Mouse (Mus musculus) stomach, postnatal 0 days (tissue): ENCODE results near the gene Eif2b5. TPM values are rescaled to one million over a fixed set of nuclear protein-coding genes. Genes with fewer than 3 reads are reported as not detected.
"Not testable (repeated sequence)": the region's sequence is repeated elsewhere in the genome, so short reads cannot be mapped to it uniquely, and the experiment has no call there.

Experiments
- ATAC-seq: fragments of 200-750 bp; cut with Nextera tagmentation; 2 replicates; pipeline ENCODE4 v1.8.0; 2017; ENCODE audit not compliant: low FRiP score, low TSS enrichment
- DNase-seq: peaks from one replicate; pipeline ENCODE4 v3.0.0-alpha.2; 2016; ENCODE audit warnings: low spot score
- H3K27ac ChIP-seq: fragments of 300-500 bp; sonication (generic); replicated peaks from 2 replicates; pipeline ENCODE4 v1.5.1; 2014; ENCODE audit warnings: mild to moderate bottlenecking, control low read depth
- H3K27me3 ChIP-seq: fragments of 300-500 bp; sonication (generic); 2 replicates; pipeline ENCODE4 v1.6.1; 2014; ENCODE audit warnings: low read length; ENCODE audit not compliant: control insufficient read depth, insufficient read depth
- H3K36me3 ChIP-seq: fragments of 300-500 bp; sonication (generic); 2 replicates; pipeline ENCODE4 v1.6.1; 2014; ENCODE audit warnings: low read length, mixed read lengths; ENCODE audit not compliant: control insufficient read depth, insufficient read depth
- H3K4me1 ChIP-seq: fragments of 300-500 bp; sonication (generic); replicated peaks from 2 replicates; pipeline ENCODE4 v1.6.1; 2014; ENCODE audit warnings: antibody characterized with exemption; ENCODE audit not compliant: control insufficient read depth, insufficient read depth
- H3K4me2 ChIP-seq: fragments of 300-500 bp; sonication (generic); replicated peaks from 2 replicates; pipeline ENCODE4 v1.6.1; 2014; ENCODE audit warnings: low read depth, mild to moderate bottlenecking, control low read depth, moderate library complexity
- H3K4me3 ChIP-seq: fragments of 300-500 bp; sonication (generic); 2 replicates; pipeline ENCODE4 v1.5.1; 2014; ENCODE audit warnings: low read depth, low read length, control low read depth
- H3K9ac ChIP-seq: fragments of 300-500 bp; sonication (generic); 2 replicates; pipeline ENCODE4 v1.6.1; 2014; ENCODE audit warnings: mild to moderate bottlenecking, low read length, control low read depth, mixed read lengths
- H3K9me3 ChIP-seq: fragments of 300-500 bp; sonication (generic); 2 replicates; pipeline ENCODE4 v1.6.1; 2016; ENCODE audit warnings: low read length; ENCODE audit not compliant: control insufficient read depth
- CTCF ChIP-seq: IDR thresholded peaks from 2 replicates; pipeline ENCODE4 v1.5.1; 2016; ENCODE audit warnings: antibody characterized with exemption, low read depth, mild to moderate bottlenecking, moderate library complexity
- EP300 ChIP-seq: optimal IDR thresholded peaks from 2 replicates; pipeline ENCODE3; 2016; ENCODE audit warnings: antibody characterized with exemption
- WGBS: fragments of 180-500 bp; shearing (Covaris S2); extraction: QIAGEN DNeasy Blood & Tissue Kit; methylation state at CpG from one replicate; pipeline ENCODE4 v1.1.7; 2014; 5-methylcytosine and 5-hydroxymethylcytosine counted together
- polyA plus RNA-seq: library from polyadenylated mRNA; unstranded; fragments of >200 nt; fragmentation: Nextera tagmentation; extraction: Ambion mirVana; gene quantifications from 2 replicates; pipeline ENCODE4 v1.2.1, GENCODE M21; 2015

Eif2b5 gene
- polyA plus RNA-seq, 1 experiment from 2014 or later: 58.2 TPM

DNA sequence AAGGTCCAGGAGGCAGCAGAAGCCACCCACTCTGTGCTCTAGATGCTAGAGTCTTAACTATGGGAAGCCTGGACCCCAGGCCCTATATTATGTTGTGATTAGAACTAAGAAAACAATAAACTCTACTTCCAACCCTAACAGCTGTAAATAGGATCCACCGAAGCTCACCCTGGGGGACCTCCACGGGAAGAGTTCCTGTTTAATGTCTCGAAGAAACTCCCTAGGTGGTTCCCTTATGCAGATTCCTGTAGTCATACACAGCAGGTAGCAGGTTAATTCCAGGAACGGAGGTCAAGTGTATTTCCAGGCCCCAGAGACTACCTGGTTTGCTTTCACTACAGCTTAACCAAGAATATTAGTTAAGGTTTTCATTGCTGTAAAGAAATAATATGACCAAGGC, 13.6 kb upstream of the Eif2b5 start:
- Histone ChIP-seq H3K36me3 (no peaks in the 10 kb centered on the region), H3K27me3 (no peaks in the 10 kb centered on the region), H3K9me3 (no peaks in the 10 kb centered on the region), H3K9ac (no peak overlapping the region), H3K27ac (no peak overlapping the region), H3K4me1 (no peaks in the 10 kb centered on the region), H3K4me3 (no peak overlapping the region), H3K4me2 (no peak overlapping the region)
- ATAC-seq: no peak
- no peak for DNase-seq
- WGBS: 56% methylated on average over 4 of the region's 4 CpGs
- TF ChIP-seq CTCF (no peak), EP300 (no peak)

DNA sequence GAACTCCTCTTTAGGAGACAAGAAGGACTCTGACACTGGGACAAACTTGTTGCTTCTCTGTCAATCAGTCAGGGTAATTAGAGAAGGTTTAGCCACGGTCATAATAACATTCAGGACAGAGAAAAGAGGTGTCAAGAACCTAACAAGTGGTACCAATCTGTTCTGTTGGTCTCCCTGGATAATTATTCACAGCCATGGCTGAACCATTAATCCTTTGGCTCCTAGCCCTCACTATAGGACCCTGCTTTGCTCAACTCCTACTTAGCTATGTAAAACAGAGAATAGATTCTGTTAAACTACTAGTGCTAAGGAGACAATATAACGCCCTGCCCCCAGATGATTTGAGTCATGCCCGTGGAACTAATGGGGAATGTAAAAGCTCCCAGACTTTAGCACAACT, 12.6 kb upstream of the Eif2b5 start:
- Histone ChIP-seq H3K4me3 (no peak overlapping the region), H3K4me2 (no peak overlapping the region), H3K9me3 (no peaks in the 10 kb centered on the region), H3K27me3 (no peaks in the 10 kb centered on the region), H3K9ac (no peak overlapping the region), H3K27ac (no peak overlapping the region), H3K4me1 (no peaks in the 10 kb centered on the region), H3K36me3 (no peaks in the 10 kb centered on the region)
- ATAC-seq (no peak), DNase-seq (no peak)
- 68% methylated on average over 3 of the region's 3 CpGs for WGBS
- TF ChIP-seq EP300: no peak
- no peak for TF ChIP-seq CTCF

DNA sequence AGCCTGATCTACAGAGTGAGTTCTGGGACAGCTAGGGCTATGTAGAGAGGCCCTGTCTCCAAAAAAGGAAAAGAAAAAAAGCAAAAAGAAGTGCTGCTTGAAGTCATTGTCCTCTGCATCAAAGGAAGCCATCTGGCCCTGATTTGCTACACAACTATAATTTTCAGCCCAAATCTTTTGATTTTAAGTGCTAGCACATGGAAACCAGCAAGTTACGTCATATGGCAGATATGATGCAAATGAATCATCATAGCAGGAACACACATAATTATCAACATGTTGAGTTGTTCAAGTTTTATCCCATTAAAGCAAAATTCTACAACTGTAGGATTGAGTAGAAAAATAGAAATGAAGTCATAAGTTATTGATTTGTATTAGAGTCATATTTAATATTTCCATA, 10.5 kb upstream of the Eif2b5 start:
- TF ChIP-seq EP300: no peak
- no peak for TF ChIP-seq CTCF
- 87% methylated on average over 1 of the region's 1 CpGs for WGBS
- DNase-seq (no peak), ATAC-seq (no peak)
- Histone ChIP-seq H3K27me3 (no peaks in the 10 kb centered on the region), H3K27ac (no peak overlapping the region), H3K4me3 (no peak overlapping the region), H3K4me2 (no peak overlapping the region), H3K9ac (no peak overlapping the region), H3K36me3 (no peaks in the 10 kb centered on the region), H3K9me3 (no peaks in the 10 kb centered on the region), H3K4me1 (no peaks in the 10 kb centered on the region)

DNA sequence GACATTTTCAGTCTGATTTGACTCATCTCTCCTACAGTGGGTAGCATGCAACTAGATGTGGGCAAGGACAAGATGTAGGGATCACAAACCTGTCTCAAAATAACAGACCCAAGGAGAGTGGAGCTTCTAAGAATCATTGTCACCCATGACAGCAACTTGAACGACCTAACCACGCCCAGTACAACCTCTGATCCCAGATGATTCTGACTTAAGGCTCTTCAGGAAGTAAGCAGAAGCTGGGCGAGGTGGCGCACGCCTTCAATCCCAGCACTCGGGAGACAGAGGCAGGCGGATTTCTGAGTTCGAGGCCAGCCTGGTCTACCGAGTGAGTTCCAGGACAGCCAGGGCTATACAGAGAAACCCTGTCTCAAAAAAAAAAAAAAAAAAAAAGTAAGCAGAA, 9.9 kb upstream of the Eif2b5 start:
- H3K27me3 ChIP-seq, H3K9me3 ChIP-seq, H3K4me2 ChIP-seq, H3K4me3 ChIP-seq, ATAC-seq, DNase-seq, H3K36me3 ChIP-seq, H3K27ac ChIP-seq, H3K4me1 ChIP-seq, H3K9ac ChIP-seq: not testable (repeated sequence)
- WGBS: 82% methylated on average over 9 of the region's 9 CpGs

DNA sequence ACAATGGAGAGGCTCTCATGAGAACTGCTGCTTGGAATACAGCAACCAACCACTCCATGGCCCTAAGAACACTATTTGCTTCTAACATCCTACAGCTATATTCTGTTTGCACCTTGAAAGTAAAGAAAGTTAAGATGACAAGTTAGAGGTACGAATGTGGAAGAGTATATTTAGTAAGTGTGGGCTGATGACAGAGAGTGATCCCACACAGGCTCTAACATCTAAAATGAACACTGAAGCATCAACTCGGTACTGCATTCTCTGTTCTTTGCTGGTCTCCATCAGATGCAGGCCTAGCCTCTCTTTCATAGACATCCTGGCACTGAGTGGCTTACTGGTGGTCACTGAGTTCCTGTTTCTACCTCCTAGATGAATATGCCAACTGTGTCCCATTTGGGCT, 9.4 kb upstream of the Eif2b5 start:
- Histone ChIP-seq H3K9me3 (no peaks in the 10 kb centered on the region), H3K4me2 (no peak overlapping the region), H3K9ac (no peak overlapping the region), H3K27me3 (no peaks in the 10 kb centered on the region), H3K27ac (no peak overlapping the region), H3K36me3 (no peaks in the 10 kb centered on the region), H3K4me3 (no peak overlapping the region), H3K4me1 (no peaks in the 10 kb centered on the region)
- 84% methylated on average over 2 of the region's 2 CpGs for WGBS
- DNase-seq (no peak), ATAC-seq (no peak)
- TF ChIP-seq EP300 (no peak), CTCF (no peak)

DNA sequence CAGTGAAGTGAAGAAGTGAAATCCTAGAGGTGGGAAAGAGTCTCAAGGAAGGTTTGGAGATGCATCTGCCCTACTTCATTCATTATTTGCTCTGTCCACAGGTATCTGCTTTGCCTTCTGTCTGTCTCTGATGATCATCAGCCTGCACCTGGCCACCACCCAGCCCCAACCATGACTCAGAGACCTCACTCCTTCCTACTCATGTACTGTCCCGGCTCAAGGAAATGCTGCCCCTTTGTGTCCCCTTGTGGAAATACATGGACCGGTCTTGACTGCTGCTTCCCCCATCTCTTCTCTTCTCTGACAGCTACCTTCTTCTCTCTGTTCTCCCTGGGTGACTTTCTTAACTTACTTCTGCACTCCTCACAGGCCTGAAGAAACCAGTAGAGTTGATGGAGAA, 8.0 kb upstream of the Eif2b5 start:
- no peaks in the 10 kb centered on the region for H3K36me3 ChIP-seq
- peak; percentile 64 for DNase-seq
- H3K4me3 ChIP-seq: no peak overlapping the region
- no peaks in the 10 kb centered on the region for H3K4me1 ChIP-seq
- WGBS: 32% methylated on average over 2 of the region's 2 CpGs
- no peak overlapping the region for H3K27ac ChIP-seq
- no peaks in the 10 kb centered on the region for H3K9me3 ChIP-seq
- no peak overlapping the region for H3K4me2 ChIP-seq
- ATAC-seq: peak; percentile 82
- H3K27me3 ChIP-seq: no peaks in the 10 kb centered on the region
- TF ChIP-seq EP300: no peak
- TF ChIP-seq CTCF: peak; percentile 71
- no peak overlapping the region for H3K9ac ChIP-seq

DNA sequence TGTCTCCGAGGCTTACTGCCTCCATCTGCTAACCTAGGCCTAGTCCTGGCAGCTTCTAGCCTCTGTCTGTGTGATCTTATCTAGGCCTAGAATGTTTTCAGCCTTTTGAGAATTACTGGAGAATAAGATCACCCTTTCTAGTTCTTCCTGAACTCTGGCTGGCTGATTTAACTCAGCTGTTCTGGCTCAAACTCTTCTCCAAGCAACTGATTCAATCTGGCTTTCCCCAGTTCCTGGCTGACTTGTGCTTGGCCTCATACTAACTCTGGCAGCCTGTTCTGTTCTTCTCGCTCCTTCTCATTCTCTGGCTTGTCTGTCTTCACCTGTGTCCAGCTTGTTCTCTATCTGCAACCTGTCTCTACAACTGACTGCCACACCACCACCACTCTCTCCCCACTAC, 7.3 kb upstream of the Eif2b5 start:
- no peaks in the 10 kb centered on the region for H3K27me3 ChIP-seq
- no peak for DNase-seq
- no peaks in the 10 kb centered on the region for H3K9me3 ChIP-seq
- no peak overlapping the region for H3K4me3 ChIP-seq
- H3K4me2 ChIP-seq: no peak overlapping the region
- H3K9ac ChIP-seq: no peak overlapping the region
- 63% methylated on average over 2 of the region's 2 CpGs for WGBS
- H3K27ac ChIP-seq: no peak overlapping the region
- ATAC-seq: no peak
- no peaks in the 10 kb centered on the region for H3K4me1 ChIP-seq
- H3K36me3 ChIP-seq: no peaks in the 10 kb centered on the region
- TF ChIP-seq CTCF: no peak
